Mouse (Mus musculus) layer of hippocampus, adult 2 months (tissue): ENCODE measurements around the gene Ppp3ca. TPM values are rescaled to one million over a fixed set of nuclear protein-coding genes. Genes with fewer than 3 reads are reported as not detected.
A peak's percentile ranks its signal among the peaks of the same experiment; 100 is the strongest.

ENCODE experiments used
- DNase-seq, 2 experiments: peaks; one replicate each; pipeline ENCODE4 v3.0.0; 2022; ENCODE audit warnings: low spot score in 2 of 2
- H3K27ac ChIP-seq: fragments of 200-600 bp; 2 replicates; pipeline ENCODE4 v1.8.1; 2022
- H3K4me3 ChIP-seq: fragments of 200-600 bp; 2 replicates; pipeline ENCODE4 v1.8.1; 2022; ENCODE audit warnings: mild to moderate bottlenecking
- CTCF ChIP-seq: fragments of 200-600 bp; conservative IDR thresholded peaks from 2 replicates; pipeline ENCODE4 v1.8.1; 2022; ENCODE audit warnings: antibody characterized with exemption, mild to moderate bottlenecking, moderate library complexity
- total RNA-seq, 2 experiments: library from RNA; stranded (reverse); gene quantifications; 2 replicates each; pipeline ENCODE4 v1.2.3; 2021

Ppp3ca gene
- total RNA-seq, 2 experiments from 2014 or later = 1,343 to 1,371 TPM

DNA sequence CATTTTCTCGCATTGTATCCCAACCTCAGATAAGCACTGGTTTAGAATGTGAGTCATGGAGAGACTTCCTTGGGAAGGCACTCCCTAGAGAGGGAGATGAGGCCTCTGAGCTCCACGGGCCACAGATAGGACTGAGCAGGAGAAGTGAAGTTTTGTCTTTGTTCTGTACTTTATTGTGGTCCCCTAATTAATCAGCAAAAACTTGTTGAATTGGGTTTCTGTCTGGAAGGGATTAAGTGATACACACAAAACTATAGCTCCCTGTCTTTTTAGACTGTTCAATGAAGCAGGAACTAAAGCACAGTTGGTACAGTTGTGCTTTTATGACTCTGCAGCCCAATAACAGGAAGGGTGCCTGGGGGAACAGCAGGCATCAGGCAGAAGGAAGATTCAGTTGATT lies 95.6 kb downstream of the Ppp3ca start:
- Histone ChIP-seq H3K4me3 (no peak overlapping the region), H3K27ac (peak overlapping the region; percentile 40; the same call in 1 of the 2 replicates)
- no peak for DNase-seq
- no peak for TF ChIP-seq CTCF

DNA sequence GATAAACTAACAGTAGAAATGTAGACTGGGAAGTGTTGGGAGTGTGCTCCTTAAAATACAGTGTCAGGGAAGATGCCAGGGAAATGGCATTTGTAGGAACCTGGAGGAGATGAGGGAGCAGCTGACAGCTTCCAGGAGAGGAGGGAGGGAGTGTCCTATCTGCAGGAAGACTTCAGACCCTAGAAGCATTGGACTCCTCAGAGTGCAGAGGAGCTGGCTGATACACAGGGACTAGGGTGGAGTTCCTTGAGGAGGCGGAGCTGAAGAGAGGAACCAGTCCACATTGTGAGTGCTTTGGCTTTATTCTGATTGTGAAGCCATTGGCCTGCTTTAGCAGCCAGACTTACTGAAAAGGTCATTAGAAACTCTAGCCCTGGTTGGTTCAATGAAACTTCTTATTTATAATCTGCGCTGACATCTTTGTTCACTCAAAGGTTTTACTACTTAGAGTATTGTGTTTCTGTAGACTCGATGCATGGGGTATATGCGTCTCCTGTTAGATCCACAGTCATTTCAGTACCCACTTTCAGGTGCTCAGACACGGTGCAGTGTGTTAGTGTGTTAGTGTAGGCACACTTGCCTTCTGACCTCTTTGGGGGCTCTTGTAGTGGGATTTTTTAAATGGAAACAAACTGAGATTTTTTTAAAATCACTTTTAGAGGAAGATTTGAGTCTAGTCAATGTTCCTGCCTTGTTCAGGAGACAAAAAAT lies 99.0 kb downstream of the Ppp3ca start:
- no peak for TF ChIP-seq CTCF
- no peak for DNase-seq
- peak overlapping the region; percentile 6; the same call in 1 of the 2 replicates for H3K27ac ChIP-seq
- H3K4me3 ChIP-seq = no peak overlapping the region

DNA sequence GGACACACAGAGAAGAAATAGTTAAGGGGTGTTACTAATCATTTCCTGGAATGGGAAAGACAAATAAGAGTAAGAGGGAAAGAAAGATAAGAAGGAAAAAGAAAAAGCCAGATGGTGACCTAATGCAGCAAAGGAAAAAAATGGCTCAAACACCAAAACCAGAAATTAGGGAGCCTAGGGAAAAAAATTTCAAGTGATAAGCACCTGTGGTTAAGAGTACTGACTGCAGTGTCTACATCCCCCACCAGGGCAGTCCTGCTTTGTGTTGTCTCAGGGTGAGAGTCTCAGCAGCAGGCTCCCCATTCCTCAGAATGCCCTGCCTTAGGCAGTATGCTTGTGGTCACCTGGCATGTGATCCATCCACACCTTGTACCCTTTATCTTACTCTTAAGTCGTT lies 99.6 kb downstream of the Ppp3ca start:
- peak; percentile 47 for TF ChIP-seq CTCF
- Histone ChIP-seq H3K27ac (peak overlapping the region; percentile 6; the same call in 1 of the 2 replicates), H3K4me3 (no peak overlapping the region)
- DNase-seq = no peak

DNA sequence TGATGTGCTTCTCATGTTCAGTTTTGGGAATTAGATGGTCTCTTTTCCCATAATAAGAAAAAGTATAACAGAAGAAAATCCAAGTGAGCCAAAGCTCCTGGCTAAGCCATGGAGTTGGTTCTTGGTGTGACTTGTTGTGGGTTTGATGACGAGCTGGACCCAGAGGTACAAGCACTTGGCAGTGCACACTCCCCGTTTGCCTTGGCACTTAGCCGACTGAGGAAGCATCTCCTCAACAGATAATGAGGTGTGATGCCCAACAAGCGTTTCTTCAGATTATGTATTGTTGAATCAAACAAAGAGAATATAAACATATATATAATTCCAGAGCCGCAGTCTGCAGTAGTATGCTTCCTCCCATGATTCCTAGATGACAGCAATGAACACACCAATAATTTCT lies 101.8 kb downstream of the Ppp3ca start:
- TF ChIP-seq CTCF = no peak
- Histone ChIP-seq H3K27ac (no peak overlapping the region), H3K4me3 (no peak overlapping the region)
- DNase-seq = no peak

DNA sequence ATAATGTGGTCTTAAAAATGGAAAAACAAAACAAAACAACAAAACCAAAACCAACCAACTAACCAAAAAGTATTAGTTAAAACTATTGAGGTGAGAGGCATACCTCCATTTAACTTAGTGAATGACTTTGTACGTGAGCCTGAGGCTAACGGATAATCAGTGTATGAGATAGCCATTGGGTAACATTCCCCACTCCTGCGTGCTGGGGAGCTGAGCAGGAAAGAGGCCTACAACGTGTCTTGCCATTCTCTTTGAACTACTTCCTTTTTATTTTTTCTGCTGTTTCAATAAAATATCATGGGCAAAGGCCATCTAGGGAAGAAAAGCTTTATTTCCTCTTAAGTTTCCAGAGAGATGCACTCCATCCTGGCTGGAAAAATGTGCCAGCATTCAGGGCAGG lies 103.3 kb downstream of the Ppp3ca start:
- Histone ChIP-seq H3K4me3 (no peak overlapping the region), H3K27ac (no peak overlapping the region)
- no peak for TF ChIP-seq CTCF
- DNase-seq = no peak

DNA sequence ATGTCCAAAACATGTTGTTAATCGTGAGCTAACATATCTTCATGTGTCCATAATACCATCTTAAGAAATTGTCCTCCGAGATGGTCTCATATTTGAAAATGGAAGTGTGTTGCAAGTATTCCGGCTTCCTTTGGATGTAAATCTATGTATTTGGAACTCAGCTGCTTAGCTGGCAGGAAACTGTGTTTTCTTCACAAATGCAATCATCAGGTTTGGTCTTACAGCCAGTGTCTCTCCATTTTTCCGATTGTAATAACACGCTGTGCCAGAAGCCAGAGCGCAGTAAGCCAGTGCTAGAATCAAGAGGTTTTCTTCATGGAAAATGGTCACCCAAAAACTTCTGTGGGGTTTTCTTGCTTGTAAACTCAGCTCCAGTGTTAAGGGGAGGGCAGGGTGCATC lies 104.3 kb downstream of the Ppp3ca start:
- TF ChIP-seq CTCF = no peak
- no peak overlapping the region for H3K4me3 ChIP-seq
- no peak for DNase-seq

DNA sequence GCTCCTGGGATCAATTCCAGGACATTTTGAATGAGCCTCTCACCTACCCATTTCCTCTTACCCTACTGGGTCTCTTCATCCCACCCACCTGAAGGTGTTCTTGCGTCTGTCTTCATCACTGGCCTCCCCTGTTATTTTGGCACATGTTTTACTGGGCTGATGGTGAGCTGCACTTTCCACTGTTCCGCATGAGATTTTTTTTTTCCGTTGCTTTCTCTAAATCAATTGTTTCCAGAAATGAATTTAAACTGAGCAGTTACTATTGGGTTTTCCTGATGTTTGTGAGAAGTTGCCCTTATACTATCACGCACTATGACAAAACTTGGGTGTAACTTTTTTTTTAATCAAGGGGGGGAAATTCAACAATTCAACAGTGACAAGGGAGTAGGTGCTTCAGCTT lies 106.6 kb downstream of the Ppp3ca start:
- no peak for DNase-seq
- TF ChIP-seq CTCF = no peak
- no peak overlapping the region for H3K4me3 ChIP-seq
- H3K27ac ChIP-seq = no peak overlapping the region; the same call in 1 of the 2 replicates

More for the DNA sequence above, 104.3 kb downstream of the Ppp3ca start:
- H3K27ac ChIP-seq = peak overlapping the region; percentile 63; the same call in 1 of the 2 replicates

DNA sequence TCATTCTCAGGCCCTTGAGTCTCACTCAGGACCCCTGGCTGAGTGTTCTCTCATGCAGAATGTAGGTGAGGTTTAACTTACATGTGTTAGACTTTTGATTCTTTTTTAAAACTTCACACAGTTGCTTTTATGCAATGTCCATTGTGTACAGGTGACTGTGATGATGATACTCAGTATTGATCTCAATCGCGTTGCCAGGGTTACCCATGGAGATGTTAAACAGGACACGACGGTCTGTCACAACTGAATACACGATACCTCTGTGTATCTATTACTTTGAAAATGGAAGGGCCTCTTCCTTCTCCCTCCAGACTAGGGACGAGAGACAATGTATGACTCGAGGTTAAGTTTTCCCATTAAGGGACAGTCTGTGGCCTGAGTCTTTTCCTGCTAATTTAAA lies 107.5 kb downstream of the Ppp3ca start:
- no peak for DNase-seq
- no peak overlapping the region for H3K4me3 ChIP-seq
- peak overlapping the region; percentile 47 for H3K27ac ChIP-seq
- TF ChIP-seq CTCF = no peak

DNA sequence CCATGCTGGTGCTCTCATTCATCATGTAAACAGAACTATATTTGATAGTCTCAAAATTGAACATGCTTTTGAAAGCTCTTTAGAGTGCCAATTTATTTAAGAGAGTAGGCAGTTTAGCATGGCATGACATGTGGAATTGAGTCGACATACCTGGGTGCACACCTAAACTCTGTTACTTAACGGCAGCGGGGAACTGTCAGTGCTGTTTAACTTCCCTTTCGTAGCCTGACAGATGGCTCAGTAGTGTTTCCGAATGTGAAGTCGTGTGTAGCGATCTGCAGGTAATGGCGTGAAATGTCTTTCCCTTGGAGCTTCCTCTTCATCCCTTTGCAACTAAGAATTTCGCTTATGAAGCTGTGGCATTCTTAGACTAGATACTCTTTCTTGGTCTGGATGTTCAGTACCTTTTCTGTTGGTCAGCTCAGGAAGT lies 107.9 kb downstream of the Ppp3ca start:
- Histone ChIP-seq H3K4me3 (no peak overlapping the region), H3K27ac (peak overlapping the region; percentile 47)
- DNase-seq = no peak
- no peak for TF ChIP-seq CTCF

DNA sequence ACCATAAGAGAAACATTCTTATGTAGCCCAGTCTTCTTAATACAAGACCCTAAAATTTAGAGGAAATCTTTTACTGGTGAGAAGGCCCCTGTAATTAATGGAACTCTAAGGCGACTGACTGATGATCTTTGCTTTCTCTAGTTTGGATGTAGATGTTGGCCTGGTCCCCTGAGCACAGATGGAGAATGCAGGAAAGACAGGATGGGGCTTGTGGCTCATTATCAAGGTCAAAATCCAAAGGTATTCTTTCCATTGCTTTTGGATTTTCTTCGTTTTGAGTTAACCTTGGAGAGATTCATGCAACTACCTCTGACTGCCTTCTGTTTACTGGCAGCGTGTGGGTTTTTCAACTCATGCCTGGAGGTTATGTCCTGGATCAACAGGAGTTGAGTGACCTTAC lies 110.4 kb downstream of the Ppp3ca start:
- Histone ChIP-seq H3K4me3 (no peak overlapping the region), H3K27ac (peak overlapping the region; percentile 23; the same call in 1 of the 2 replicates)
- no peak for TF ChIP-seq CTCF
- no peak for DNase-seq

DNA sequence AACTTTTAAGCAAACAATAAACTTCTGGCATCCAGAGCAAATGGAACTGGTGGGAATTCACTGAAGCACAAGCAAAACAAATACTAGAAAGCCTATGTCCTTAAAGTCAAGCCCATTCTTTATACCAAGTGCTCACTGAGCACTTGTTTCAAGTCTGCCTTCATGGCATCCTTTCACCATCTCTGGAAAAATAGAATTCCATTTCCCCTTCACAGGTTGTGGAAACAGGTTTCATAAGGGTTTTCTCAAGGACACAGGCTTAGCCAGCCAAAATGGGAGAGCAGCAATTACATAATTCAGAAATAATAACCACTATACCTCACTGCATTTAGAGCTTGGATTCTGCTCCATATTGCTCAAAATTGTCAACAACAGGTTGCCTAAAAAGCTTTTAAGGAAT lies 112.1 kb downstream of the Ppp3ca start:
- Histone ChIP-seq H3K4me3 (no peak overlapping the region), H3K27ac (peak overlapping the region; percentile 48)
- no peak for DNase-seq
- TF ChIP-seq CTCF = no peak

DNA sequence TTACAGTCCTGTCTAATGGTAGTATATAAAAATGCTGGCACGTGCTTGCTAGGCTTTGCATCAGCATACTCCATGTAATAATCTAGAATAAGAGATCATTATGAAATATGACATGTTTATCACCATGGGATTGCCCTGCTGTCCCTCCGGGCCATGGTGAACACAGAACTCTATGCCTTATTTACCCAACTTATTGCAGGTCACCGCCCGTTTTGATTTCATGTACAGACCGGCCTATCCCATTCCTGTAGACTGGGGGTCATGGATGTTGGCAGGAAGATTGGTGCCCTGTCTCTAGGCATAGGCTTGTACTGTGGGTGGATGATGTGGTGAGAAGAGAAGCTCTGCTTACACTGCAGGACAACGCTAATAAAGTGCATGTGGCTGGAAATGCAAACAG lies 115.8 kb downstream of the Ppp3ca start:
- Histone ChIP-seq H3K4me3 (no peak overlapping the region), H3K27ac (no peak overlapping the region)
- DNase-seq = no peak
- no peak for TF ChIP-seq CTCF

DNA sequence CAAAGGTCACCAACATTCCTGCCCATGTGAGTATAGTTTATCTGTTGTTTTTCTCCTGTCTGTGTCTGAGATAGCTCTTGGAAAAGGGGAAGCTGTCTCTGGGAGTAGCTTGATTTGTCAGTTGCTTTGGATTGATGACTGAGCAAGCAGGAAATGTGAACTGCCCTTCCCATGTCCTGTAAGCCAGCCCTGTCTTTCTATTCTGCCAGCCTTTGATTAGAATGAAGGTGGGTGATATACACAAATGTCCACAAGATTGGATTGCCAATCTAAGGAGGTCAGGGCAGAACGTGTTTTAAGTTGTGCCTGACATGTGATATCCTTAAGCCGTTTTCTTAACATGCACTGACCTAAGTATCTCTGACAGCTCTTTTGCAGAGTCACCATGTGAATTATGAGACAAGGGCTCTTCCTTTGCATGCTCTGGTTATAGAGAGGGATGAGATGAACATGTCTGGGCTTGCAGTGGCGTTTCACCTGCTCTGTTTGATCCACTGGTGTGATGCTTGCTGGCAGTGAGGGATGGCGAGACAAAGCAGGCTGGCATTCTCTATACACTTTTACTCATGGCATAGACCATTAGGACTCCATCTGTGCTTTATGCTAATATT lies 120.4 kb downstream of the Ppp3ca start:
- DNase-seq = no peak
- TF ChIP-seq CTCF = no peak
- Histone ChIP-seq H3K4me3 (no peak overlapping the region), H3K27ac (peak overlapping the region; percentile 33)

DNA sequence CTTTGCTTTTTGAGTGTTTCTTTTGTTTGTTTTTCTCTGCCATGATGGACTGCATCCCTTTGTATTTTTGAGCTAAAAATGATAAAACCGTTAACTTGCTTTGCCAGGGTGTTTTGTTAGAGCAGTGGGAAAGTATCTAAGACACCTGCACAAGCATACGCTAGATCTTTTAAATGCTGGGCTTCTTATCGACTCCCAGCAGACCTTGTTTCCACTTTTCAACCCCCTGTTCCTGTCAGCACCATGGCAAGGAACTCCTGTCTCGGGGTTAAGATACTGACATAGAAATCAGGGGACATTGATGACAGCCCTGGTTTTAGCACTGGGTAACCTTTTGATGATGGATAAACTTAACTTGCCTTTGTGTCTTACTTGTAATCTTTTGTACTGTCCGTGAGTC lies 121.5 kb downstream of the Ppp3ca start:
- no peak overlapping the region for H3K4me3 ChIP-seq

More for the DNA sequence above, 121.5 kb downstream of the Ppp3ca start:
- no peak for DNase-seq
- peak overlapping the region; percentile 8; the same call in 1 of the 2 replicates for H3K27ac ChIP-seq
- no peak for TF ChIP-seq CTCF
